ENCODE assay signal across 19 mouse cellular contexts in genomic region chr4:9778391-9778790, GRCm38 (mm10).
"Had no signal": no experiment of that assay in that cellular context is flagged by ENCODE, and none has a peak within 500 bp of the region (broad histone marks: within the 10 kb centered on the region; RNA-seq: fewer than 3 reads in every experiment).

No protein-coding gene starts in this region.

- ATAC-seq: liver, embryonic 12.5 days; midbrain, embryonic 16.5 days had no signal

- H3K36me3 ChIP-seq: liver, embryonic 12.5 days; midbrain, embryonic 10.5 days; midbrain, embryonic 12.5 days; neural tube, embryonic 13.5 days; neural tube, embryonic 15.5 days had no signal

- H3K9me3 ChIP-seq: liver, embryonic 12.5 days; midbrain, embryonic 10.5 days; midbrain, embryonic 12.5 days; neural tube, embryonic 13.5 days; neural tube, embryonic 15.5 days had no signal

- H3K27me3 ChIP-seq: liver, embryonic 12.5 days; midbrain, embryonic 12.5 days; neural tube, embryonic 13.5 days; neural tube, embryonic 15.5 days had no signal

- H3K4me1 ChIP-seq: liver, embryonic 12.5 days; midbrain, embryonic 10.5 days; midbrain, embryonic 12.5 days; neural tube, embryonic 13.5 days; neural tube, embryonic 15.5 days had no signal

- DNase-seq: lung, adult 18-20 months; midbrain, embryonic 14.5 days; retina, postnatal 1 day; right cerebral cortex, adult 18-20 months; right cerebral cortex, postnatal 25 days; right cerebral cortex, postnatal 4 days; spleen, adult 18-20 months; thymus, adult 18-20 months; thymus, postnatal 14 days; thymus, postnatal 36 days had no signal

- H3K9ac ChIP-seq: liver, embryonic 12.5 days; liver, embryonic 14.5 days; lung, embryonic 14.5 days; midbrain, embryonic 12.5 days; neural tube, embryonic 13.5 days; neural tube, embryonic 15.5 days had no signal

- H3K27ac ChIP-seq: liver, embryonic 12.5 days; liver, embryonic 14.5 days; midbrain, embryonic 10.5 days; midbrain, embryonic 12.5 days; neural tube, embryonic 13.5 days; neural tube, embryonic 15.5 days had no signal

- H3K4me3 ChIP-seq: liver, embryonic 12.5 days; midbrain, embryonic 10.5 days; midbrain, embryonic 12.5 days; myocyte; neural tube, embryonic 13.5 days; neural tube, embryonic 15.5 days had no signal

- H3K4me2 ChIP-seq: liver, embryonic 12.5 days; lung, embryonic 14.5 days; midbrain, embryonic 12.5 days; neural tube, embryonic 13.5 days; neural tube, embryonic 15.5 days had no signal
